Mouse (Mus musculus): ENCODE measurements around the gene Ccdc77.

DNA sequence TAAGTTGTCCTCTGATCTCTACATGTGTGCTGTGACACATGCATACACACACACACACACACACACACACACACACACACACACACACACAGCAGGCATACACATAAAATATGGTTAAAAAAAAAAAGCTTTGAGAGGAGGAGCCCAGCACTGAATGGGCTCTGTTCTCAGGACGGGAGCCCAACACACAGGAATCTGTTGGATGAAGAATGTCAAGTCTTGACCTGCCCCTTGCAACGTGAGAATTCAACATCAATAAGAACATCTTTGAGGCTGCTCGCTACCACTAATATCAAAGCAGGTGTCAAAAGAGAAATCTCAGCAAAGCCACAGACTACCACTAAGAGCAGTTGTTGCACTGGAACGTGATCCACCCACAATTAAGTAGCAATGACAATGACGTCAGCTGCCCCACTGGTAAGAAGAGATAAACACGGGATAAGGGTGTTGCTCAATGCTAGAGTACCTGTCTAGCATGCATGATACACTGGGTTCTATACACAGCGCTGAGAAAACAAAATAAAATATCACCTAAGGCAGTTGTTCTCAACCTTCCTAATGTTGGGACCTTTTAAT is 87.2 kb downstream of the Ccdc77 start:
- TF ChIP-seq POLR2A (IDR thresholded peaks at IDR 0.05; ENCODE audit: low read depth, low read length): no peak
- no peak for TF ChIP-seq USF2 (conservative IDR thresholded peaks at IDR 0.05; ENCODE audit: low read depth, low read length)
- TF ChIP-seq CTCF (conservative IDR thresholded peaks at IDR 0.05 in 1 of 2, IDR thresholded peaks at IDR 0.05 in 1 of 2; ENCODE audit: low read depth in 2 of 2, low read length in 2 of 2): no peak
- no peak for TF ChIP-seq NRF1 (IDR thresholded peaks at IDR 0.05; ENCODE audit: low read depth, low read length)
